Mouse (Mus musculus): ENCODE measurements at regions not wholly inside any gene's neighbourhood (a gene's known extent, or its start where the extent isn't known, plus 50 kb on each side); places are given as distances from the start of the nearest gene placed in this dataset.

DNA sequence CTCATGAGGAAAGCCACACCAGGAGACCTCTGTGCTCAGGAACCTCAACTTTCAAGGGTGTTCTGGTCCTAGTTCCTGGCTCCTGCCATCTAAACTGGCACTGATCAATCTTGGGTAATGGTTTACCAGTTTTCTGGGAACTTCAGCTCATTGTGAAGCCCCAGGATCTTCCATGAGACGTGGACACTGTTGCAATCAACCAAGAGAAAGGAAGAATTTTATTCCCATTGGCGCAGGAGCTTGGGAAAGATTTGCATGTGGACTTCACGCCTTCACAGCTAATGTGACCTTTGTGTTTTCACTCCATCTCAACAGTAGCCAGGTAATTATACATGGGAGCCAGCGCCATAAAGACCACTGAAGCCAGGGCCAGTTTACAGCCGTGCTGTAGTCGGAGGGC, 217.8 kb upstream of the Fam19a5 start:
- H3K27ac ChIP-seq, result no peak overlapping the region
- no peaks in the 10 kb centered on the region for H3K9me3 ChIP-seq
- no peaks in the 10 kb centered on the region for H3K27me3 ChIP-seq (replicated peaks)
- no peak overlapping the region for H3K9ac ChIP-seq
- no peaks in the 10 kb centered on the region for H3K36me3 ChIP-seq
- WGBS, result 77% methylated on average over 6 of the region's 6 CpGs
- no peaks in the 10 kb centered on the region for H3K4me1 ChIP-seq
- no peak overlapping the region for H3K4me2 ChIP-seq
- ATAC-seq (ENCODE audit: insufficient read depth, low FRiP score, low read depth), result no peak
- no peak overlapping the region for H3K4me3 ChIP-seq (replicated peaks)

DNA sequence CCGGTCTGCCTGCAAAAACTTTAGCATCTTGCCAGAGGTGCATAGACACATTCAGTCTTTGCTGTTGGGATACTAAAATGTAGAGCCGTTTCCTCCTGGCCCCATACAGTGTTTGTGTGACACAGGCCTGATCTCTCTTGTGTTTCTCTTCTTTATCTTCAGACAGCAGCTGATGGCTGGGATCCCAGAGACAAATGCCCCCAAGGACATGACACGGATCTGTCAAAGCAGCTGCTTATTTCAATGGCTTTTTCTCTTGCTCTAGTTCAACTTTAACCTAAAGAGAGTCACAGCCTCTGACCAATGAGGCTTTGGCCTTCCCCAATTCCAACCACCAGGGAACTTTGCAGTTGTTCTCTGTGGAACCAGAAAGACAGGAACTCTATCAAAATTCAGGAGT, 211.7 kb upstream of the Fam19a5 start:
- Histone ChIP-seq H3K4me2 (no peak overlapping the region), H3K27ac (no peak overlapping the region), H3K9ac (no peak overlapping the region), H3K36me3 (no peaks in the 10 kb centered on the region), H3K27me3 (replicated peaks) (no peaks in the 10 kb centered on the region), H3K4me1 (no peaks in the 10 kb centered on the region), H3K4me3 (replicated peaks) (no peak overlapping the region), H3K9me3 (no peaks in the 10 kb centered on the region)
- 75% methylated on average over 3 of the region's 3 CpGs for WGBS
- ATAC-seq (ENCODE audit: insufficient read depth, low FRiP score, low read depth), result no peak

DNA sequence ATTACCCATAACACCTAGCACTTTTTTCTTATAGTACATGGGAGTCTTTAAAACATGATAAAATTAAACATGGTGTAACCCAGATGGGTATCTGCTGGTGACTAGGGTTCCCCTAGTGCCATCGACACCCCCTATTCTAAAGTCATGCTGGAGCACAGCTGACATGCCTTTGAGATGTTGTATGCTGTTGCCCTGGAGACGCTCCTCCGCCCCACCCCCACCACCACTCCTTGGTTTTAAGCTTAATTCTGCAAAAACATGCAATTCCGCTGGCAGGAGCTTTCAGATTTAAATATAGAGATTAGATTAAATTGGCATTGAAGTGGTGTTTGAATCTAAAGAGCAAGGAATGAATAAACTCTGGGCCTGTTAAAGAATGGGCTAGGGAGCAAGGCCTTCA, 210.6 kb upstream of the Fam19a5 start:
- no peaks in the 10 kb centered on the region for H3K27me3 ChIP-seq (replicated peaks)
- H3K4me1 ChIP-seq, result no peaks in the 10 kb centered on the region
- no peak overlapping the region for H3K27ac ChIP-seq
- H3K36me3 ChIP-seq, result no peaks in the 10 kb centered on the region
- no peak overlapping the region for H3K4me3 ChIP-seq (replicated peaks)
- H3K4me2 ChIP-seq, result no peak overlapping the region
- no peak overlapping the region for H3K9ac ChIP-seq
- H3K9me3 ChIP-seq, result no peaks in the 10 kb centered on the region
- ATAC-seq (ENCODE audit: insufficient read depth, low FRiP score, low read depth), result no peak
- 78% methylated on average over 4 of the region's 4 CpGs for WGBS

DNA sequence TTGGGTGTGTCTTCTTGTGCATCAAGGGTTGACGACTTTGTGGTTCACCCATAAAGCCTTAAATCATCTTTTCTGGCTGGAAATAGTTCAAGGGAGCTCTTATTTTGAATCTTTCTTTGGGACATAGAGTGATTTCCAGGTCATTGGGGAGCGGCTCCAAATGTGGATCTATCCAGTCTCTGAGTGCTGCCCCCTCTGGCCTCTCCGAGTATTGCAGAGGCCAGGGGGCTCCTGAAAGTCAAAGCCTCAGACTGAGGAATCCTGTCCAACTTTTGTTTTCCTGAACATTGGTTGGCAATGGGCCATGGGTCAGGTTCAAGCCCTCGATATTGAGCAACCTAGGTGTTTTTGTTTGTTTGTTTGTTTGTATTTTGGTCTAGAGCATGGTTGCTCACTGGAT, 209.7 kb upstream of the Fam19a5 start:
- Histone ChIP-seq H3K27ac (no peak overlapping the region), H3K4me3 (replicated peaks) (no peak overlapping the region), H3K4me2 (no peak overlapping the region), H3K9me3 (no peaks in the 10 kb centered on the region), H3K4me1 (no peaks in the 10 kb centered on the region), H3K27me3 (replicated peaks) (no peaks in the 10 kb centered on the region), H3K36me3 (no peaks in the 10 kb centered on the region), H3K9ac (no peak overlapping the region)
- 59% methylated on average over 4 of the region's 4 CpGs for WGBS
- ATAC-seq (ENCODE audit: insufficient read depth, low FRiP score, low read depth), result no peak

DNA sequence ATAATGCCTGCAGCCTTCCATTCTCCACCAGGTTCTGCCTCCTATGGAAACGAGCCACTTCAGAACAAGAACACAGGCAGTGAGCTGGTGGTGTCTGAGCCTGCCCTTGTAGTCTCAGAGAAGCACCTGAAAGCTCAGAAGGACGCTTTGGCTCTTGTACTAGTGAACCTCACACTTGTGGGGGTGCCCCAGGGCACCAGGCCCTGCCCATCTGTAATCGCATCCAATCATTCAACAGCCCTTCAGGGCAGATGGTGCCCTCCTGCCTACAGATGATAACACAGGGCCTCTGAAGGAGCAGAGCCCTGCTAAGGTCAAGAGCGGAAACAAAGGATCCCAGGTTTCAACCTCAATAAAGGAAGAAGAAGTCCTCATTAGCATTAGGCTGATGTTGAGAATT, 208.8 kb upstream of the Fam19a5 start:
- Histone ChIP-seq H3K4me2 (no peak overlapping the region), H3K27ac (no peak overlapping the region), H3K4me1 (no peaks in the 10 kb centered on the region), H3K9ac (no peak overlapping the region), H3K4me3 (replicated peaks) (no peak overlapping the region), H3K27me3 (replicated peaks) (no peaks in the 10 kb centered on the region), H3K9me3 (no peaks in the 10 kb centered on the region), H3K36me3 (no peaks in the 10 kb centered on the region)
- no peak for ATAC-seq (ENCODE audit: insufficient read depth, low FRiP score, low read depth)
- WGBS, result 82% methylated on average over 4 of the region's 4 CpGs

DNA sequence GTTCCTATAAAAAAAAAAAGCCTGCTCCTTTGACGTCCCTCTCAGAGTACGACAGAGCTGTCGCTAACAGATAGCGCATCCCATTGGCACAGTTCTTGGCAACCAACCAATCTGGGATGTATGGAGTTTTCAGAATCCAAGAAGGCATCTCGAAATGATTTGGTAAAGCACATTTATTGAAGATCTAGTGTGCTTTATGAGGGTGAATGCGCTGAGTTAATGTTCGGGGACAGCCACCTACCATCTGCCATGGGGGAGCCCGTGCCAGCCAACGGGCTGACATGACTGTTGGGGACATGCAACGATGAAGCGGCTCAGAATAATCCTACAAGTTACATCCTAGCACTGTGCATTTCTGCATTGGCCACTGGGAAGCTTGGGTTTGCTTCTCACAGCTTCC, 208.4 kb upstream of the Fam19a5 start:
- H3K36me3 ChIP-seq, result no peaks in the 10 kb centered on the region
- WGBS, result 94% methylated on average over 11 of the region's 11 CpGs
- H3K4me2 ChIP-seq, result no peak overlapping the region
- no peaks in the 10 kb centered on the region for H3K27me3 ChIP-seq (replicated peaks)
- H3K4me1 ChIP-seq, result no peaks in the 10 kb centered on the region
- H3K9ac ChIP-seq, result no peak overlapping the region
- no peak overlapping the region for H3K4me3 ChIP-seq (replicated peaks)
- no peaks in the 10 kb centered on the region for H3K9me3 ChIP-seq
- ATAC-seq (ENCODE audit: insufficient read depth, low FRiP score, low read depth), result no peak
- H3K27ac ChIP-seq, result no peak overlapping the region

DNA sequence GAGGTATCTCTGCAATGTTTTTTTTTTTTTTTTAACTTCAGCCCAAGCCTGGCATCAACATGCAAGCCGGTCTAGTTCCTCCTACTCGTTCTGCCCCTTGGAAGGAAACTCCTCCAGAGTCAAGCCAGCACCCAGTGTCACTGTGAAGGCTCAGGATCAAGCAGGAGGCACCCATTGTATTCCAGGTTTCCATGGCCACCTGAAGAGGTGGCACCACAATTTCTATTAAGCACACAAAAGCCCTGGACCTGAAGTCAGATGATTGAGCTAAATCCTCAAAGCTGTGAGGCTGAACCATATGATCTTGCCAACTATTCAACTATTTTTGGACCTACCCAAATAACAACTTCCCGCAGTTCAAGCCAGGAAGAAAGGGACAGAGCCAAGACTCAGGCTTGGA, 204.2 kb upstream of the Fam19a5 start:
- H3K4me2 ChIP-seq, result no peak overlapping the region
- H3K4me3 ChIP-seq (replicated peaks), result no peak overlapping the region
- H3K4me1 ChIP-seq, result no peaks in the 10 kb centered on the region
- H3K27me3 ChIP-seq (replicated peaks), result no peaks in the 10 kb centered on the region
- H3K9ac ChIP-seq, result no peak overlapping the region
- no peaks in the 10 kb centered on the region for H3K36me3 ChIP-seq
- H3K9me3 ChIP-seq, result no peaks in the 10 kb centered on the region
- no peak overlapping the region for H3K27ac ChIP-seq
- 67% methylated on average over 3 of the region's 3 CpGs for WGBS
- no peak for ATAC-seq (ENCODE audit: insufficient read depth, low FRiP score, low read depth)

DNA sequence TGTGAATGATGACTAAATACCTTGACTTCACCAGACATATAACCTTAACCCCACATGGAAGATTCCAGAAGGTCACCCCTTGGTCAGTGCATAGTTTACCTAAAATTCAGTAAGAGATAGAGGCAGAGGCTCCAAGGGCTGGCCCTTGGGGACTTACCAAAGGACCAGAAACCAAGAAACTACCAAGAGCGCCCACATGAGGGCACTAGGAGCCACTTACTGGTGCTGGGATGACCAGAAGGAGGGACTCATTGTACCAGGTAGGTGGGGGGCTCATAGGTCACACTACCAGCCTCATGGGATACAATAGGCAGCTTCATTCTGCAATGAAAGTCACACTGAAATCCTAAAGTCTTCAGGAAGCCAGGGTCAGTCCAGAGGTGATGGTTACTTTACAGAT, 201.4 kb upstream of the Fam19a5 start:
- Histone ChIP-seq H3K4me1 (no peaks in the 10 kb centered on the region), H3K9me3 (no peaks in the 10 kb centered on the region), H3K9ac (no peak overlapping the region), H3K27ac (no peak overlapping the region), H3K4me3 (replicated peaks) (no peak overlapping the region), H3K36me3 (no peaks in the 10 kb centered on the region), H3K27me3 (replicated peaks) (no peaks in the 10 kb centered on the region), H3K4me2 (no peak overlapping the region)
- 77% methylated on average over 1 of the region's 1 CpGs for WGBS
- ATAC-seq (ENCODE audit: insufficient read depth, low FRiP score, low read depth), result no peak

DNA sequence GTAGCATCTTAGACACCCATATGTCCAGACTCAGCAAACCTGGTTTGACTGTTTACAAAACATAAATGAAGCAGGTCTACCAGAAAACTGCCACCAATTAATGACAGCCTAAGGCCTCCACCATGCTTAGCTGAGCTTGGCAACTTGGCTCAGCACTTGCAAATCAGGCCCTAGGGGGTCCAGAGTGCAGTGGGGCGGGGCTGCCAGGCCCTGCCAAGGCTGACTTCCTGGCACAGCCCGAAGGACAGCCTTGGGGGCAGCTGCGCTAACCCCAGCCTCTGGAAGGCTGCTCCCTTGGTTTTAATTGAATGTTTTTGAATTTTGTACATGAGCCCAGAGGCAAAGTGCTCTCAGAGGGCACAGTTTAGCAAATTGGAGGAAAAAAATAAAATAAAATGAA, 198.3 kb upstream of the Fam19a5 start:
- Histone ChIP-seq H3K27me3 (replicated peaks) (no peaks in the 10 kb centered on the region), H3K4me2 (no peak overlapping the region), H3K4me3 (replicated peaks) (no peak overlapping the region), H3K4me1 (no peaks in the 10 kb centered on the region), H3K9me3 (no peaks in the 10 kb centered on the region), H3K27ac (no peak overlapping the region), H3K9ac (no peak overlapping the region), H3K36me3 (no peaks in the 10 kb centered on the region)
- 47% methylated on average over 3 of the region's 3 CpGs for WGBS
- no peak for ATAC-seq (ENCODE audit: insufficient read depth, low FRiP score, low read depth)

DNA sequence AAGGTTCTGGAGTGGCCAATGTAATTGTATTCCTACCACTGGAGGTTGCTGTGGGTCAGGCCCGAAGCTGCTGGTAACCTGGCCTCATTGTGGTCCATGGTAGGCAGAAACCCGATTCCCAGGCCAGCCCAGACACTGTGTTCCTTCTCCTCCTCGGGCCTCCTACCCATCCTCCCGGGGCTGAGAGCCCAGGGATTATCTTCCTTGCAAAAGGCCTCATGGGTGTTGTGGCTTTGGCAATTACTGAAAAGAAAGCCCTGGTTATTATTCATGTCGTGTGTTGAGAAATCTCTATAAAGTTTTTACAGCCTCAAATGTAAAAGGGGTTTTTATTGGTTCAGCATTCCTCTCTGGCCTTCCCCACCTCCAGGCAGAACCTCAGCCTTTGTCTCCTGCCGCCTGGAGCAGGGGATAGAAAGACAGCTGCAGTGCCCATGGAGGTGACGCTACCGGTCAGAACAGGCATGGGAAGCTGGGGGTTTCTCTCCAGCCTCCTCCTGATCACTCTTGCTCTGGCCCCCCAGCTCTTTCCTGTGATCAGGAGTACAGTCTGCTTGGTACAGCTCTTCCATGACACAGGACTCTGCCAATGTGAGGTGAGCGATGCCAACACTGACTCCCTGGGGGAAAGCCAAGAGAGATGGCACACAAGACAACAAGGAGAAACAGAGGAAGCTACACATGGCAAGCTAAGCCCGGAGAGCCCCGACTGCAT, 194.4 kb upstream of the Fam19a5 start:
- H3K4me3 ChIP-seq (replicated peaks), result no peak overlapping the region
- no peak for ATAC-seq (ENCODE audit: insufficient read depth, low FRiP score, low read depth)
- no peak overlapping the region for H3K9ac ChIP-seq
- no peaks in the 10 kb centered on the region for H3K27me3 ChIP-seq (replicated peaks)
- no peak overlapping the region for H3K4me2 ChIP-seq
- no peaks in the 10 kb centered on the region for H3K4me1 ChIP-seq
- 69% methylated on average over 11 of the region's 11 CpGs for WGBS
- H3K27ac ChIP-seq, result no peak overlapping the region
- no peaks in the 10 kb centered on the region for H3K9me3 ChIP-seq
- H3K36me3 ChIP-seq, result no peaks in the 10 kb centered on the region

DNA sequence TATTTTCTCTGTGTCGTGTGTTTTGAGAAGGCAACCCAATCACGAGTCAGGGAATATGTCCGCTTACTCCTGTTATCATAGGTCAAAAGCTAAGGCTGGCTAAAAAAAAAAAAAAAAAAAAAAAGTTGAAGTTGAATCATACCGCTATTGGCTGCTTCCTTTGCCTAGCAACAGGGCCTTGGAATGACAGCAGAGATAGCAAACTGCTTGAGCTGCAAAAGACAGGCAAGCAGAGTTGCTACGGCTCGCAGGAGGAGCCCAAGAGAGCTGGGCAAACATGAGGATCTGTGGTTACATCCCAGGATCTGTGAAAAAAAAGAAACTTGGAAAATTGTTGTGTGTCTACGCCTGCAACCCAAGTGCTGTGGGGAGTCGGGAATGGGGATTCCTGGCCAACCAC, 191.3 kb upstream of the Fam19a5 start:
- no peak overlapping the region for H3K4me3 ChIP-seq (replicated peaks)
- no peaks in the 10 kb centered on the region for H3K27me3 ChIP-seq (replicated peaks)
- H3K4me2 ChIP-seq, result no peak overlapping the region
- H3K4me1 ChIP-seq, result no peaks in the 10 kb centered on the region
- ATAC-seq (ENCODE audit: insufficient read depth, low FRiP score, low read depth), result no peak
- no peaks in the 10 kb centered on the region for H3K36me3 ChIP-seq
- no peak overlapping the region for H3K9ac ChIP-seq
- no peaks in the 10 kb centered on the region for H3K9me3 ChIP-seq
- H3K27ac ChIP-seq, result no peak overlapping the region
- WGBS, result 59% methylated on average over 8 of the region's 8 CpGs

DNA sequence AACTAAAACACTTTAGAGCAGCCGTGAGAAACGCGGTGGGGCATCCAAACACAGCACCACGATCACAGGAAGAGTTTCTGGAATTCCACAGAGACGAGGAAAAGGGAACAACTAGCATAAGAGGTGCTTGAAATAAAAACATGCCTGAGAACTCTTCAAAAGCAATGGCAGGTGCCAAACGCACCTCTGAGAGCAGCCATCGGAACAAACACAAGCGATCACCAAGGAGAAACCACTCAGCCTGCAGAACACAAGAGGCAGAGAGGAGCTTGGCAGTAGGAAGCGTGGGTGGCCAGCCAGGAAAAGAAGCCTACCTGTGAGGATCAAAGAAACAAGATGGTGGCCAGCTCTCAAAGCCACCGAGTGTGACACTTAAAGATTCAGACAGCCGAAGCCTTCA, 190.2 kb upstream of the Fam19a5 start:
- no peaks in the 10 kb centered on the region for H3K9me3 ChIP-seq
- H3K27ac ChIP-seq, result no peak overlapping the region
- H3K9ac ChIP-seq, result no peak overlapping the region
- H3K36me3 ChIP-seq, result no peaks in the 10 kb centered on the region
- H3K4me1 ChIP-seq, result no peaks in the 10 kb centered on the region
- no peak overlapping the region for H3K4me2 ChIP-seq
- 84% methylated on average over 11 of the region's 11 CpGs for WGBS
- no peak overlapping the region for H3K4me3 ChIP-seq (replicated peaks)
- no peaks in the 10 kb centered on the region for H3K27me3 ChIP-seq (replicated peaks)
- no peak for ATAC-seq (ENCODE audit: insufficient read depth, low FRiP score, low read depth)

DNA sequence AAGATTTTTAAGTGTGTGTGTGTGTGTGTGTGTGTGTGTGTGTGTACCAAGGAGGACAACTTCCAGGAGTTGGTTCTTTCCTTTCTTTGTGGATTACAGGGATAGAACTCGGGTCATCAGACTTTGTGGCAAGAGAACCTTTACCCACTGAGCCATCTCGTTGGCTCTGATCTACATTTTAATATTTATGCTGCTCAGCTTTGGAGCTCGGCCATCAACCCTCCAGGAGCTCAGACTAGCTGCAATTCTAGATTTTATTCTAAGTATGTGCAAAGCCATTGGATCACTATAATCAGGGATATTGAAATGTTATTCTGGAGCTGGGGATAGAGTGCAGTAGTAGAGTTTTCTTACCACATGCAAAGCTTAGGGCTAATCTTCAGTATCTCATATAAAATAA, 183.6 kb upstream of the Fam19a5 start:
- Histone ChIP-seq H3K4me2 (no peak overlapping the region), H3K36me3 (no peaks in the 10 kb centered on the region), H3K4me1 (no peaks in the 10 kb centered on the region), H3K27ac (no peak overlapping the region), H3K27me3 (replicated peaks) (no peaks in the 10 kb centered on the region), H3K4me3 (replicated peaks) (no peak overlapping the region), H3K9me3 (no peaks in the 10 kb centered on the region), H3K9ac (no peak overlapping the region)
- no peak for ATAC-seq (ENCODE audit: insufficient read depth, low FRiP score, low read depth)
- WGBS, result 65% methylated on average over 3 of the region's 3 CpGs

All from stomach, embryonic 15.5 days (tissue).